Mouse (Mus musculus) adrenal gland, postnatal 36 days (tissue): ENCODE data around the gene Upf3b. TPM values are rescaled to one million over a fixed set of nuclear protein-coding genes. Genes with fewer than 3 reads are reported as not detected.
"Not testable (repeated sequence)": the region's sequence is repeated elsewhere in the genome, so short reads cannot be mapped to it uniquely, and the experiment has no call there.

ENCODE experiments used
- DNase-seq, 2 experiments: peaks; one replicate each; pipeline ENCODE4 v3.0.0; 2021; ENCODE audit warnings: mixed read lengths in 1 of 2
- long read RNA-seq, 2 experiments: library from polyadenylated mRNA; stranded (forward); transcript quantifications; one replicate each; pipeline ENCODE4 v2.0.0; 2021; ENCODE audit warnings: borderline sequencing depth in 2 of 2
- total RNA-seq, 2 experiments: library from RNA; stranded (reverse); gene quantifications; 2 replicates each; pipeline ENCODE4 v1.2.3; 2021

Upf3b gene
- total RNA-seq: 10 to 100 TPM; 12.2 to 14.6 TPM
- long read RNA-seq, experiment 1, partial matches to known transcripts: 6 of 9 reads
- long read RNA-seq, experiment 1, other reads (novel, unspliced or antisense): 3 of 9 reads
- long read RNA-seq, experiment 2, partial matches to known transcripts: 0 of 3 reads
- long read RNA-seq, experiment 2, other reads (novel, unspliced or antisense): 1 of 3 reads

DNA sequence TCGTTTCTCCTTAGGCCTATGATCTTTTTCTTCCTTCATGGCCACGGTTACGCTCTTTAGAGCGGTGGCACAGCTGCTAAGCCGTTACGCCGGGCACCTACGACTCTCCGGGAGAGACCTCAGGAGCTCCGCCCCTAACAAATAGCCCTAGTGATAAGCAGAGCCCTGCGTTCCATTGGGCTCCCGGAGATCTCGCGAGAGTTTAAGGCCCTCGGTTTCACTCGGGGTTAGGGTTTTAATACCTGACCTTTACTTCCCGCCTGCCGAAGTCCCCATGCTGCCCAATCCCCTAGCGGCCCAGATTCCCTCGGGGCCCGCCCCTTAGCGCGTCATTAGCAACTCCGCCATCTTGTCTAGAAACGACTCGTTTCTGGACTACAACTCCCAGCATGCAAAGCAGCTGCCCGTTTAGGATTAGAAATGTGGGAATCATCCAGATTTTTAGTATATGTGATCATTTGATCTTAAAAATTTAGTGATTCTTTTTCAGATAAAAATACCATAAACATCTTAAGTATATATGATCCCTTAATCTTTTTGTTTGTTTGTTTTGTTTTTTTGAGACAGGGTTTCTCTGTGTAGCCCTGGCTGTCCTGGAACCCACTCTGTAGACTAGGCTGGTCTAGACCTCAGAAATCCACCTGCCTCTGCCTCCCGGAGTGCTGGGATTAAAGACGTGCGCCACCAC, at the start of gene Upf3b:
TSS of gene Upf3b (minus strand) at position 130 of the 688 bp plus-strand sequence.
- peak; percentile 92 to 93 for DNase-seq

DNA sequence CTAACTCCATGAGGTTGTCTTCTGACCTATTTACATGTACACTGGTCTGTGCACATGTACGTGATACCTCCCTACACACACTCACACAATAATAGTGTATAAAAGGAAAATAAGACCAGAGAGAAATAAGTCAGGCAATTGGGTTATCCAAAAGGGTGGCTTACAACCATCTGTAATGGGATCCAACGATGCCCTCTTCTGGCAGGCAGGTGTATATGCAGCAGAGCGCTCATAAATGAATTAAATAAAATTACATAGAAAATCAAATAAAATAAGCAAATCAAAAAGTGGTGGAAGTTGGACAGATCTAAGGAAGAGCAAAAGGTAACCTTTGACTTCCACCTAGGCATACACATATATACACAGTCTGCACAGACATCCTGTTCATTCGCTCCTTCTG, 47.7 kb upstream of the Upf3b start:
- peak in 1 of 2 experiments; percentile 4 for DNase-seq

DNA sequence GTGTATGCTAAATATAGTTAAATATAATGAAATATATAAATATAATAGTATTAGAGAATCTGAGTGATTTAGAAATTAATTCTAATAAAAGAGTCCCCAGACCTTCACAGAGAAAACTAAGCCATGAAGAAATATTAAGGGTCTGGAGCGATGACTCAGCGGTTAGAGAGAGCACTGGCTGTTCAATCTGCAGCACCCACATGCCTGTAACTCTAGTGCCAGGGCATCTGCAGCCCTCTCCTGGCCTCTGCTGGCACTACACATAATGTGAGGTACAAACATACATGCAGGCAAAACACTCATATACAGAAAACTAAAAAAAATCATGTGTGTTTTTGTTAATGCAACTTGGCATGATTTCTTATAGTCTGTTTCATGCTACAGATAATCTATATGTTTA, 34.8 kb upstream of the Upf3b start:
- DNase-seq: peak in 1 of 2 experiments; percentile 57

- DNase-seq: not testable (repeated sequence)
These were observed 34.4 kb upstream of the Upf3b start for GRCm38 (mm10) chrX:37144498-37144897.

GRCm38 (mm10) chrX:37141732-37142131, 31.6 kb upstream of the Upf3b start:
- no peak for DNase-seq

DNA sequence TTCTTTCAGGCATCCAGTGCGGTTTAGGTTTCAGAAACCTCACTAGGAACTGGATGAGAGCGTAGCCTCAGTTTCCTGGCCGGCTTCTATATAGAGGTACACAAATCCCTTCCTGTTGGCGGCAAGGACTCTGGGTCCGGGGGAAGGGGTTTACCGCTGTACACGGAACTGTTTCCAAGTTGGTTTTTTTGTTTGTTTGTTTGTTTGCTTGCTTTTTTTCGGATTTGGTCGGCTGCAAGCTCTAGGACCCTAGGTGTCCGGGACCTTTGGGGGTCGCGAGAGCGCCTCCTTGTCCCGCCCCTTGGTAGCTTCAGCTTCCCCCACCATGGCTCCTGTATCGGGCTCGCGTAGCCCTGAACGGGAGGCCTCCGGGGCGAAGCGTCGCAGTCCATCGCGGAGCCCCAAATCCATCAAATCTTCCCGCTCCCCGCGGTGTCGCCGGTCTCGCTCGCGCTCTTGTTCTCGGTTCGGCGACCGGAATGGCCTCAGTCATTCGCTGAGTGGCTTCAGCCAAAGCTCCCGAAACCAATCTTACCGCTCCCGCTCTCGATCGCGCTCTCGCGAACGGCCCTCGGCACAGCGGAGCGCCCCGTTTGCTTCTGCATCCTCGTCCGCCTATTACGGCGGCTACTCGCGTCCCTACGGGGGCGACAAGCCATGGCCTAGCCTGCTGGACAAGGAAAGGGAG, 16.7 kb upstream of the Upf3b start, which contains the start of gene Nkap:
TSS of gene Nkap (plus strand) at position 125 of the 688 bp plus-strand sequence.
- peak; percentile 70 for DNase-seq

GRCm38 (mm10) chrX:37125511-37125910, 15.4 kb upstream of the Upf3b start:
- no peak for DNase-seq

- DNase-seq: no peak
These were observed 10.1 kb upstream of the Upf3b start for GRCm38 (mm10) chrX:37120212-37120611.

DNA sequence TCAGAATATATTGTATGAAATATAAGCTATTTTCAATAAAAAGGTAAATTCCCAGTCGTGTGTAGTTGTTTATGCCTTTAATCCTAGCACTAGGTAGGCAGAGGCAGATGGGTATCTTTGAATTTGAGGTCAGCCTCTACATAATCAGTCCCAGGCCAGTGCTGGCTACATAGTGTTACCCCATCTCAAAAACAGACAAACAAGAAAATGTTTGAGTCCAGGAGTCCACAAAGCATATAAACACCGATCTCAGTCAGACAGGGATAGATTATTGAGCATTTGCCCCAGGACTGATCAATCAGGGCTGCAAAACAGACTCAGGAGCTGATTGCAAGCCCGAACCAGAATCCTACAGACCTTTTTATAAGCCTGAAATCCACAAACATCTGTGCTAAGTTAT, 9.5 kb upstream of the Upf3b start:
- no peak for DNase-seq

- no peak for DNase-seq
These were observed 7.0 kb upstream of the Upf3b start for GRCm38 (mm10) chrX:37117085-37117484.

DNA sequence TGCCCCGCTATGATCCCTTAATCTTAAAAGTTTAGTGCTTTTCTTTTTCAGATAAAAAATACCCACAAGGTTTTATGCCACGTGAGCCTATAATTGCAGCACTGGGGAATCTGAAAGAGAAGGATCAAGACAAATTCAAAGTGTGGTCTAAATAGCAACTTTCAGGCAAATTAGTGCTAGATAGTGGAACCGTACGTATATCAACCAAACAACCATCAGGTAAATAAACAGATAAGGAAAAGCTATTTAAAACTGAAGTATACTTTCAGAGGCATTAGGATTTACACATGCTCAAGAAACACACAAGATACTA, 715 bp upstream of the Upf3b start:
- no peak for DNase-seq

- DNase-seq: no peak
These were observed 463 bp downstream of the Upf3b start for GRCm38 (mm10) chrX:37109526-37110192.

GRCm38 (mm10) chrX:37103826-37104225, 6.3 kb downstream of the Upf3b start:
- no peak for DNase-seq

- DNase-seq: no peak
These were observed 11.4 kb downstream of the Upf3b start for GRCm38 (mm10) chrX:37098681-37099080.

DNA sequence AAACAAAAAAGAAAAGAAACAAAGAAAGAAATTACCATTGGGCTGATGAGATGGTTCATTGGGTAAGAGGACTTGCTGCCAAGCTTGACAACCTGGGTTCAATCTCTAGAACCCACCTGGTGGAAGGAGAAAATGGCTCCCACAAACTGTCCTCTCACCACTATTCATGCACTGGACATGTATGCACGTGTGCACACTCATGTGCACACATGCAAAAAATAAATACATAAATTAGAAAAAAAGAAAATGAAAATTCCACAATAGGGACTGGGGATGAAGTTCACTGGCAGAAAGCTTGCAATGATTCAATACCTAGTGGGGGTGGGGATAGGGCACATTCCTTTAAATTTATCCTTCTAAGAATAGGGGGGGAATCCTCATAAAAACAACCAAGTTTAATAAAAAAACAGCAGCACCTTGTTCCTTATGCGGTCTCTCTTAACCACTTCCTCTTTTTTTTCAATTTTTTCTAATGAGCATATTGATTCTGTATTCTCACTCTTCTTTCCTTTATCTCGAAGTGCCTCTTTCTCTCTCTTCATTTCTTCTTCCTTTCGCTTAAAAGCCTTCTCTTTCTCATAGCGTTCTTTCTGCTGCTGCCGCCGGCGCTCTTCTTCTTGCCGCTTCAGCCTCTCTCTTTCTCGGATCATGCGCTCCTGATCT, 14.9 kb downstream of the Upf3b start:
- no peak for DNase-seq

- DNase-seq: no peak
These were observed 18.7 kb downstream of the Upf3b start for GRCm38 (mm10) chrX:37091457-37091856.

GRCm38 (mm10) chrX:37088778-37089177, 21.3 kb downstream of the Upf3b start:
- DNase-seq: no peak

GRCm38 (mm10) chrX:37085665-37086064, 24.5 kb downstream of the Upf3b start:
- DNase-seq: peak in 1 of 2 experiments; percentile 8

GRCm38 (mm10) chrX:37084927-37085660, 25.0 kb downstream of the Upf3b start, which contains the start of gene Rpl39:
Gene Rpl39 (minus strand): TSS chrX:37085402.
- DNase-seq: peak; percentile 88 to 91

- DNase-seq: peak in 1 of 2 experiments; percentile 14
These were observed 25.7 kb downstream of the Upf3b start for GRCm38 (mm10) chrX:37084318-37084926.

DNA sequence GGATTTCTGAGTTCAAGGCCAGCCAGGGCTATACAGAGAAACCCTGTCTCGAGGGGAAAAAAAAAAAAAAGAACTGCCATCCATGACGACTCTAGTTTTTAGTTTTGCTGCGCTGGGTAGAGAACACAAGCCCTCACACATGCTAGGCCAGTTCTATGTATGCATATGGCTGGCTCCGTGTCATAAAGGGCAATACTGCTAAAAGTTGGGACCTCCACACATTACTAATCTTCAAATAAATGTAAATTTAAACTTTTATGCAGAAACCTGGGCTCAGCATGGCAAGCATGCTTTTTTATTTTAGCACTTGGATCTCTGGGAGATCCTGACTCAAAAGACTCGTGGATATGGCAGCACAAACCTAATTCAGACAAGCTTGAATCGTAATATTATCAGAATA, 28.9 kb downstream of the Upf3b start:
- DNase-seq: no peak
